Mouse (Mus musculus): ENCODE results near the gene 4930415O20Rik. TPM values are rescaled to one million over a fixed set of nuclear protein-coding genes. Genes with fewer than 3 reads are reported as not detected.

4930415O20Rik gene
- not detected for total RNA-seq (2021)
- long read RNA-seq: 0 reads

DNA sequence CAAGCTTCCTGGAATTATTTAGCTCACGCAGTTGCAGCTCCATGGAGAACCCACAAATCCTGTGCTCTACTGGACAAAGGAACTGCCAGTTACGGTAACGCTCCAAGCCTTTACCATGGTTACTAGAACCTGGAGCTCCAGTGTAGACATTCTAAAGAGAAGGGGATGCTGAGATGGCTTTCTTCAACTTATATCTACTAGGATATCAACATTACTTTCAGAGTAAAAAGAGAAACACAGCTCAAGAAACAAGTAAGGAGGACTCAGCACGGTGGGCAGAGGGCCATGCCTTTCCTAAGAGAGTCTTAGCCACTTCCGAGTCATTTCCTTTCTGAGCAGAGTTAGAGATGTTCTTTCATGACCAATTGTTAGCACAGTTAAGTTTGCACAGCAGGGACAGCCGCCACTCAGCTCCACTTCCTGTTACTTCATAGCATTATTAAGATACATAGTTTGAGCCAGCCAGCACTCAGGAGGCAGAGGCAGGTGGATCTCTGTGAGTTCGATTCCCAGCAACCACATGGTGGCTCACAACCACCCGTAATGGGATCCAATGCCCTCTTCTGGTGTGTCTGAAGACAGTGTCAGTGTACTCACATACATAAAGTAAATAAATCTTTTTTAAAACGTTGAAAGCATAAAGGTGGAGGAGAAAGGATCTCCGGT lies at the start of gene 4930415O20Rik, which contains the start of gene Ccnt1:
Gene 4930415O20Rik (plus strand): TSS at position 132 of the 666 bp plus-strand sequence.
Gene Ccnt1 (minus strand): TSS at position 51 of the 666 bp plus-strand sequence.
- no peak for DNase-seq (ENCODE audit: low spot score in 2 of 2)

DNA sequence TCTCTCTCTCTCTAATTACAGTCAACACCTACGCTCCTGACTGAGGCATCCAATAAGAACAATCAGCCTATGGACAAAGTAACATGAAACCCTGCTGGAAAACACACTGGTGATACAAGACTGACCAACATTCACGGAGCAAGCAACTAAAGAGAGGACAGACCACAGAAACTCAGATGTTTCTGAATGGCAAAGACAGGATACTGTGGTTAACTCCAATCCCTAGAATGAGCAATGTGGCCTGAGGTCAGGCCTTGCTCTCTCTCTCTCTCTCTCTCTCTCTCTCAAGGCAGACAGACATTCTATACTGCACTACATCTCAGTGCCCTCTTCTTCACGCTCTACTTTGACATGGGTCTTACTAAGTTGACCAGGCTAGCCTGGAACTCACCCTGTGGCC lies 49.6 kb upstream of the 4930415O20Rik start:
- no peak for DNase-seq (ENCODE audit: low spot score in 2 of 2)

DNA sequence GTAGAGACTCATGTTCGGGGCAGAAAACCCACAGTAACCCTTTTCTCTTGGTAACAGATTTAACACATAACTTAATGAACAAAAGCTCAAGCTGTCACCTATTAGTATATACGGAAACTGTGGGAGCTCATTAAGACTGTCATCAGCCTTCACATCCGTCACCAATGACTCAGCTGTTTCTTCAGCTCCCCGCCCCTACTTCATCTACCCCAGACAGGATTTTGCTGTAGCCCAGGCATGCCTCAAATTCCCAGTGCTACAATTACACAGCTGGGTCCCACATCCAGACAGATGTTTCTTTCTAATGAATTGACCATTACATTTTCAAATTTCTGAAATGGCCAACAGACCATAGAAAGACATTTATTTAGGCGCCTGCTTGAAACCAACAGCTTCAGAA lies 44.7 kb upstream of the 4930415O20Rik start:
- DNase-seq (ENCODE audit: low spot score in 2 of 2): no peak

DNA sequence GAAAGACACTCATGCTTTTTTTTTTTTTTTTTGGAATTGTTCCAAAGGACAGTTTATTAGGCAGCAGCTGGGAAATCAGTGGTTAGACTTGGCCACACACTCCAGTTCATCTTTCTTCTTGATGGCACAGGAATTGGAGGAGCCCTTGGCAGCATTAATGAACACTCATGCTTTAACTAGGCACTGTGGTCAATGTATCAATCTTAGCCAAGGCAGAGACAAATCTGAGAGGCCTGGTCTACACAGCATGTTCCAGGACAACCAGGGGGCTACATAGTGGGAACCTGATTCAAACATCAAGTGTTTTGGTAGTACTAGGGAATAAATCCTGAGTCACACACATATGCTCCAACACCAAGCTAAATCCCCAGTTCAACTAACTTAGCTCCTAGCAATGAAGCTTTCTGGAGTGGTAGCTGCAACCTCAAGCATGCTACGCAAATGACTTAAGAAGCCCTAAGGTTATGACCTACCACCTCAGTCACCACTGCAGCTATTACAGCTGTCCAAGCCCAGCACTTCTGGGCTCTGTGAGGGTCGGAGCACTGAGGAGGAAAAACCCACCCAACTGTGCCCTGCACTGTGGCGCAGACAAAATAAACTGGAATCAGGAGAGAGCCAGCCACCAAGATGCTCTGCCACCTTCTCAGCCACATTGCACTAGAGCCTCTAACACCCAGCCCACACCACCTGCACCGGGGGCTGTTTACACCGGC lies 43.6 kb upstream of the 4930415O20Rik start:
- no peak for DNase-seq (ENCODE audit: low spot score in 2 of 2)

DNA sequence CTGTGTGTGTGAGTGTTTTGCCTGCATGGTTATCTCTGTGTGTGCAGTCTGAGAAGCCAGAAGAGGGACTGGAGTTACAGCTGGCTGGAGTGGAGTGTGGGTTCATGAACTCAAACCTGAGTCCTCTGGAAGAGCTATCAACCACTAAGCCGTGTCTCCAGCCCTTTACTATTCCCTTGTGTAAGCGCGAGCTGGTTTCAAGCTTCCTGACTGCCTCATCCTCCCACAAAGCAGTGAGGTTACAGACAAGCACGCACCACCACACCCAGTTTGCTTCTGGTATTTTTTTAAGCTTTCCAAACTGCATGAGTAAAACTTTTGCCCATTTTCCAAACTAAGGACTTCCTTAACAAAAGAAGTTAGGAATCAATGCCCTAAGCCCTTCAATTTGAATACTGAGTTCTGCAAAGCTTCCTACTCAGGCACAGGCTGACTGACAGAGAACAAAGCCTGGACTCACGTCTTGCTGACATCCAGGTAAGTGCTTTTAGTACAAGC lies 42.7 kb upstream of the 4930415O20Rik start:
- DNase-seq (ENCODE audit: low spot score in 2 of 2): no peak

DNA sequence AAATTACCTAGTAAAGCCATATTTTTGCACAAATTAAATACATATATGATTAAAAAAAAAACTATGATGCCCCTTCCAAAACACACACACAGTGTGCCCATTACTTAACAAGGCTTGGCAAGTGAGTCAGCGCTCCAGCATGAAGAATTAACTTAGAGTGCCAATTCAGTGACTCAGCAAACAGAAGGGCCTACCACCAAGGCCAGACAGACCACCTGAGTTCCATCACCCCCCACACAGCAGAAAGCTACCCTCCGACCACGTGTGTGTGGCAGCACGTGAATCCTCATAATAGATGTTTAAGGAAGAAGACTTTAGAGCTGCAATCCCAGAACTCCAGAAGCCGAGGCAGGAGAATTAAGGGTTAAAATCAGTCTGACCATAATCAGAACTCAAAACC lies 38.5 kb upstream of the 4930415O20Rik start:
- peak in 1 of 2 experiments; percentile 24 for DNase-seq (ENCODE audit: low spot score in 2 of 2)

DNA sequence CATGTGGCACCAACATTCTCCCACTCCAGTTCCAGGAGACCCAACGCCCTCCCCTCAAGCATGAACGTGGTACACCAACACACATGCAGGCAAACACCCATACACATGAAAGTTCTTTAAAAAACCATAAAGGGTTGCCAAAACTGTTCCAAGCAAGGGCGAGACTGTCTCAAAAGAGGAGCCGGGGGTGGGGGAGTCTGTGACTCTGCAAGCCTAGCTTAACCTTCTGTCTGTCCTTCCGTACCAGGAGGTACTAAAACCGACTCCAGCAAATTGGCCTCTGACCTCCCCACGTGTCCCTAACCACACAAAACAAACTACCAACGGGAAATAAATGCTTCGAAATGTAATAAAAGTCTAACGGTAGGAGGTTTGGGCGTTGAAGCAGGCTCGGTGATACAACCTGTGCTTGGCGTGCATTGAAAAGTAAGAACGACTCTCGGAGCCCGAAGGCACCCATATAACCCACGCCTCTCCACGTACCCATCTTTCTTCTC lies 37.7 kb upstream of the 4930415O20Rik start:
- DNase-seq (ENCODE audit: low spot score in 2 of 2): no peak

DNA sequence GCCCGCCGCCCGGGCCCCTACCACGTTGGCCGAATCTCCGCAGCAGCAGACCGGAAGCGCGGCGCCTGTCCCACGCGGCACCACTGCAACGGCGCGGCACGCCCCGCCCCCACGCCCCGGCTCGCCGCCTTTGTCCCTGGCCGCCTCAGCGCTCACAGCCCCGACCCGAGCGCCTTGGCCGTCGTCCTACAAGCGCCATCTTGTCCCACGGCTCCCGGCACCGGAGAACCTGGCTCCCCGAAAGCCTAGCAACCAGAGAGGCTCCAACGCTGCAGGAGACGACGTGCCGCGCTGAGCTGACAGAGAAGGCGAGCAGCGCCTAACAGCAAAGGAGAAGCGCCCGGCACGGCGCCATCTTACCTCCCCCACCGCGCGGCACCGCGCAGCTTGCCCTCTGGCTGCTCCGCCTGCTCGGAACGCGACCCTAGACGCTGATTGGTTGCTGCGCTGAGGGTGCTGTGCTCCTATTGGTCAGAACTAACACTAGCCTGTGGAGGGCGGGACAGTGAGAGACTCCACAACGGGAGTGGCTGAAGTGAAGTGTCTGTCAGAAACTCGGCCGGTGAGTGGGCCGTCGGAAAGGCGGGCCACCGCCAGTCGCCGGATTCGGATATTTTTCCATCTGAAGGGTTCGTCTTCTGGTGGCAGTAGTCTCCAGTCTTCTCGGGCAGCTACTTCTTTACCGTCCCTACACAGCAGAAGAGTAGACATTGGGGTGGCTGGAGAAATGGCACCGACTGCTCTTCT lies 36.8 kb upstream of the 4930415O20Rik start, which contains the start of gene Kansl2:
Gene Kansl2 (minus strand): TSS at position 384 of the 747 bp plus-strand sequence.
- peak; percentile 98 to 99 for DNase-seq (ENCODE audit: low spot score in 2 of 2)

DNA sequence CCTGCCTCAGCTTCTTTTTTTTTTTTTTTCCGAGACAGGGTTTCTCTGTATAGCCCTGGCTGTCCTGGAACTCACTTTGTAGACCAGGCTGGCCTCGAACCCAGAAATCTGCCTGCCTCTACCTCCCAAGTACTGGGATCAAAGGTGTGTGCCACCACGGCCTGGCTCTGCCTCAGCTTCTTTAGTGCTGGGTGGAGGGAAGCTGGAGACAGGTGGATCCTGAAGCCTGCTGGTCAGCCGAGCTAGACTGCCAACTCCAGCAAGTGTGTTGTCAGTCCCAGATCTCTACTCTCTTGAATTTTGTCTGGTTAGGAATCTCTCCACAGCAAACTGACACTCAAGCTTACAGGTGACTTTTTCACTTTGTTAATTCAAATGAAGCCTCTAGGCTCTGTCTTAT lies 34.9 kb upstream of the 4930415O20Rik start:
- no peak for DNase-seq (ENCODE audit: low spot score in 2 of 2)

DNA sequence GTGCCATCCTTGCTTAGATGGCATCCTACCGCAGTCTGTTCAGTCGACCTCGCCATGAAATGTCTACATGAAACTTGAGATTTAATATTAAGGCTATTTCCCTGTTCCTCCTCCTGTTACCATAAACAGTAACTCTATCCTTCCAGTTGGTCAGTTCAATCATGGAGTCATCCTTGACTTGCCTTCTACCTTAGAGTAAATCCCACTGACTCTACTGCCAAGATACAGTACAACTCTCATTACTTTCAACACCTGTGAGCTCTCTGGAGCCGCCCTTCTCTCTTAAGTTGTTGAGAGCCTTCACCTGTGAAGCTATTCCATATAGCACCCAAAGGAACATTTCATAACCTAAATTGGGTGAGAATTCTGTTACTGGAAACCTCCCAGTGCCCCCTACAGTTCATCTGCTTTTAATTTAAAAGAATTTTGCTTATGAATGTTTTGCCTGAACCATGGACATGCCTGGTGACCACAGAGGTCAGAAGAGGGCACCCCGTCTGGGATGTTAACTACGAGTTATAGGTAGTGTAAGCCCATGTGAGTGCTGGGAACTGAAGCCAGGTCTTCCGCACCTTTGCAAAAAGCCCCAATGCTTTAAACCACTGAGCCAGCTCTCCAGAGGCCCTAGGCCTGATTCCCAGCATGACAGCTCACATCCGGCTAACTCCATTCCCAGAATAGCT lies 33.8 kb upstream of the 4930415O20Rik start:
- DNase-seq (ENCODE audit: low spot score in 2 of 2): no peak

DNA sequence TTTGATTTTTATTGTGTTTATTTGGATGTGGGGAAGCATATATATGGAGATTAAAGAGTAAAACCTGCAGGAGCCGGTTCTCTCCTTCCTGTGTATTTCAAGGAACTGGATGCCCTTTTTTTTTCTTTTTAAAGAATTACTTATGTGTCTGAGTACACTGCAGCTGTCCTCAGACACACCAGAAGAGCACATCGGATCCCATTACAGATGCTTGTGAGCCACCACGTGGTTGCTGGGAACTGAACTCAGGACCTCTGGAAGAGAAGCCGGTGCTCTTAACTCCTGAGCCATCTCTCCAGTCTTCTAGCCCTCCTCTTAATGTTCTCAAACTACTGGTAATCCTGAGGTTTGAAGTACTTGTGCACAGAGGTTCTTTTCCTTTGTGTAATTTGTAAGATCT lies 32.9 kb upstream of the 4930415O20Rik start:
- DNase-seq (ENCODE audit: low spot score in 2 of 2): no peak

DNA sequence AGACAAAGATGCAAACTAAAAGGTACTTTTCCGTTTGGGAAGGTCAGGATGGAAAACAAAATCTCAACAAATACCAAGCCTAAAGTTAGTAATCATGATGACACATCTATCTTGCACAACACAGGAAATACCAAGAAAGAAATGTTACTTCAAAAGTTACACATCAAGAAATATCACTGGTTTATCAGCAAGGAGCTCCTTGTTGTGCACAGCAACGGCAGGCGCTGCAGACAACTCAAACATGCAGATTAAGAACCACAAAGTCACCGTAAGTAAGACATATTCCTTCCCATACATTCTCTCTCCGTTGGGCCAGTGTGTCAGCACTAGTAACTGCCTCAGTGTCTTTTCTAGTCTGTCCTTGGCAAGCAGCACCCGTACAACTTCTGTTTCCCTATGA lies 29.7 kb upstream of the 4930415O20Rik start:
- DNase-seq (ENCODE audit: low spot score in 2 of 2): no peak

DNA sequence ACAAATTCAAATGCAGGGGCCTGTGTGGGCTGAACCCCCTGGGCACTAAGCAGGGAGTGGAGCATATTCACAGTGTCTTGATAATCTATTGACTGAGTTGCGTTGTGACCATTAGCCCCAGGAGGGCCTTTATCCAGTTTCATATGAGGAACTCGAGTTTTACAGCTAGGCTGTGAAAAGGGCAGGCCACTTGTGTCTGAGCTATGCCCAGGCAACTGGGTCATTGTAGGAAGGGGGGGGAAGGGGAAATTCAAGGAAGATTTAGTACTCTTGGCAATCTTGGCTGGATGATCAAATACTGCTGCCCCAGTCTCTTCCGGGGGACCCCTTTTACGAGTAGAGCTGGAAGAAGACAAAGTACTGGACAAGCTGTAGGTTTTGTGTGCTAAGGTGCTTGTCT lies 27.5 kb upstream of the 4930415O20Rik start:
- no peak for DNase-seq (ENCODE audit: low spot score in 2 of 2)

DNA sequence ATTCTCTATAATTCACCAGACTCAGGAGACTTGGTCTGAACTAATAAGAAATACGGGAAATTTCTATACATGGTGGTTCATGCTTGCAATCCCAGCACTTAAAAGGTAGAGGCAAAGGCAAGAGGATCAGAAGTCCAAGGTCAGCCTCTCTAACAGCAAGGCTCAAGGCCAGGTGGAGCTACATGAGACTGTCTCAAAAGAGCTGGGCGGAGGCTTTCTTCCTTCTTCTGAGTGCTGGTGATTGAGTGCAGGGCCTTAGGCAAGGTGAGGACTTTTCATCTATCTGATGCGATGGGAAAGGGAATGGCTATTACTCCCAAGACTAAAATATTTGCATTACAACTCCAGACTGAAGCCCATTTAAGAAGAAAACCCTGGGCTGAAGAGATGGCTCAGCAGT lies 25.7 kb upstream of the 4930415O20Rik start:
- DNase-seq (ENCODE audit: low spot score in 2 of 2): no peak

DNA sequence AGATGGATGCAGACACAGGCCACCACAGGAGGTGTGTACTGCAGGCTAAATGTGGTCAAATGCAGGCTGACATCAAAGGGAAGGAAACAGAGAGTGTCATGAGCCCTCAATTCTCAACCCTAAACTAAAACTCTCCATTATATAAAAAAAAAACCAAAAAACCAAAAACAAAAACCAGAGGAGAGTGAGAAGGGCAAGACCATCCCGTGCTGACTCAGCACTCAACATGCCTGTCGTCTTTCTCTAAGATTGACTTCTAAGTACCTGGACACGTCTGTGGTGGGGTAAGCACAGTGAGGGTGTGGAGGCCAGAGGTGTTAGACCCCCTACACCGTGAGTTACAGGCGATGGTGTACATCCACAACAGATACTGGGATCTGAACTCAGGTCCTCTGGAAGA lies 24.0 kb upstream of the 4930415O20Rik start:
- no peak for DNase-seq (ENCODE audit: low spot score in 2 of 2)

DNA sequence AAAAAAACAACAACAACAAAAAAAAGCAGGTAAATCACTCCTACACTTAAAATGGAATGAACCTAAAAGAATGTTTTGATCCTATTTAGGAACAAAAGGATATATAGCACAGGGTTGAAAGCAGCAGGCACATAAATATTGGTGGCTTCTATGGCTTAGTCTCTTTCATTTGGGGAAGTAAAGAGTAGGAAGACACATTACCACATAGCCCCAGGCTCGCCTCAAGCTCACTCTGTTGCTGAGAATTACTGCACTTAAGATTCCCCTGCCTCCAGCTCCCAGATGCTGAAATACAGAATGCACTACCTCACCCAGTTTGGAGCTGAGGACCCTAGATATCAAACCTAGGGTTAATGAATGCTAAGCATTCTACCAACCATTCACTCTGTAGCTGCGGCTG lies 18.0 kb upstream of the 4930415O20Rik start:
- no peak for DNase-seq (ENCODE audit: low spot score in 2 of 2)

DNA sequence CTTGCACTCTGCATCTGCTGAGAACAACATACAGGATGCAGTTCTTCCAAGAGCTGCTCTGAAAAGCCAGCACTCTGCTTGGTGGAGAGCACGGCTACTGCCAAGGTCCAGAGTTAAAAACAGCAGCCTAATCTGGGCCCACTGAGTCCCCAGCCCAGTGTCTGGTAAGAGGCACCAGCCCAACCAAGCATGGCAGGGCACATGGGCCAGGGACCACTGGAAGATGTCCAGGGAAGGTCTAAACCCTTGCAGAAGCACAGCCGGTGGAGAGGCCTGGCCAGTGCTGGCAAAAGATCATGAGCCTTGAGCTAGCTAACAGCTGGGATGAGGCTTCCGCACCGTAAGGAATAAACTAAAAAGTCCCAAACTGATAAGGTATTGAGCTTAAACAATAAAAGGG lies 14.9 kb upstream of the 4930415O20Rik start:
- no peak for DNase-seq (ENCODE audit: low spot score in 2 of 2)

DNA sequence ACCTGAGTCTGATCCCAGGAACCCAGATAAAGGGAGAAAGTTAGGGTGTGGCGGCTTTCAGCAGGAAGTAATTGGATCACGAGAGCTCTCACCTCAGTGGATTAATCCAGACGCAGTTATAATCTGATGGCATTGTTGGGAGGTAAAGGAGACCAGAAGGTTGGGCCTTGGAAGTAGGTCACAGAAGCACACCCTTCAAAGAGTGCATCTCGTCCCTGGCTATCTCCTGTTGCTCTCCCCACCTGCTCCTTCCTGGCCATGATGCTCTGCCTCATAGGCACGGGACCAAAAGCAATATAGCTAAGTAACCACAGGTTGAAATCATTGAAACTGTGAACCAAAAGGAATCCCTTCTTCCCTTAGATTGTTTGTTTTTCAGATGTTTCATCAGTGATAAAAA lies 13.6 kb upstream of the 4930415O20Rik start:
- no peak for DNase-seq (ENCODE audit: low spot score in 2 of 2)

DNA sequence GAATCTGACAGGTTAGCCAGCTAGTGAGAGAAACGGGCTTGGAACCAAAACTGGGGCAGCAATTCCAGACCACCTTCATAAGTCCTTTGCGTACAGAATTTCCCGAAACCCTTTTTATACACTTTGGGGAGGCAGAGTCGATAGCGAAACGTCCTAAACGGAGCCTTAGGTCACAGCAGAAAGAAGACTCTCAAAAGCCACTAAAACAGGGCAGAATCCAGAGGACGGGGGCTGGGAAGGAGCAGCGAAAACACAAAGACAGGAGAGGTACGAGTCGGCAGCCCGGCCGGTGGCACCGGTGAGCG lies 3.9 kb upstream of the 4930415O20Rik start:
- DNase-seq (ENCODE audit: low spot score in 2 of 2): no peak

DNA sequence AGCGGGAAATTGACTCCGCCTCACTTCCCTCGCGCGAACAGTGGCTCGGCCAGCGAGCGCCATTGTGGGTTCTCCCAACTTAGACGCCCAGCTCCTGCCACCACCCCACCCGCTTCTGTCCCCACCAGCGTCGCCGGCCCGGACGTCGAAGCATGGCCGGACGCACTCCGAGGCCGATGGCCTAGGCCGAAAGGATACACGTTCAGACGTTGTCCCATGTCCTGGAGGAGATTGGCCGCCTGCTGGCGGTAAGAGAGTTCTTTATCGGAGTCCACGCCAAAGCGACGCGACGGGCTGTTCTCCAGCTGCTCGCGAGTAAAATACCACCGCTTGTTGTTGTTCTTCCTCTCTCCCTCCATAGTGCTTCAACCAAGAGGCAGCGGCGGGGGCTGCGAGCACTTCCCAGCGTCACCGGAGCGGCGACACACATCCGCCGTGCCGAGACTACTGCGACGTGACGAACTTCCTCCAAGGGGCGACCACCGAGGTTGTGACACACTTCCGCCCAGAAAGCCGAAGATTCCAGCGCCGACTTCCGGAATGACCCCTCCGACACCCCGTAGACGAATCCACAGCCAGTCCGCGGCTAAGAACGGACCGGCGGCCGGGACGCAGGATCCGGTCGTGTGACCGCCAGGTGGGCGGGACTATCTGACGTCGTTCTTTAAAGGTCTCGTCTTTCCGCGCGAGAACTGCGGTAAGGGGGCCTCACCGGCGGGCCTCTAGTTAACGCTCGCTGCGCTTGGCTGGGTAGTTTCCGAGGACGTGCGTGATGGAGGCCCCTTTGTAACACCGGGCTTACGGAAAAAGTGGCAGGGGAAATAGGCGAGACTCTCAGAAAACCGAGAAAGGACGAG lies 3.3 kb upstream of the 4930415O20Rik start:
- DNase-seq (ENCODE audit: low spot score in 2 of 2): peak; percentile 100

Data from layer of hippocampus, adult 18-20 months (tissue).